Mouse (Mus musculus) layer of hippocampus, adult 6 months (tissue): ENCODE data around the gene Aldh18a1. TPM values are rescaled to one million over a fixed set of nuclear protein-coding genes. Genes with fewer than 3 reads are reported as not detected.

ENCODE experiments used
- long read RNA-seq, 2 experiments: library from polyadenylated mRNA; unstranded; transcript quantifications; one replicate each; pipeline ENCODE4 v2.0.0; 2019 to 2020
- polyA plus RNA-seq: library from polyadenylated mRNA; unstranded; fragments of <200 nt; fragmentation: Nextera tagmentation; gene quantifications from 2 replicates; pipeline ENCODE4 v1.2.3, GENCODE M21; 2021

Gene Aldh18a1
- 8.8 and 9.4 TPM in 2 replicates for polyA plus RNA-seq
- long read RNA-seq, experiment 1, transcript Aldh18a1-201 (19 exons, 3,527 nt) = major isoform, 10 of 23 reads
- long read RNA-seq, experiment 1, partial matches to known transcripts = 4 of 23 reads
- long read RNA-seq, experiment 1, other reads (novel, unspliced or antisense) = 4 of 23 reads
- long read RNA-seq, experiment 2, transcript Aldh18a1-201 (19 exons, 3,527 nt) = major isoform, 87 of 113 reads
- long read RNA-seq, experiment 2, partial matches to known transcripts = 12 of 113 reads
- long read RNA-seq, experiment 2, other reads (novel, unspliced or antisense) = 12 of 113 reads

GRCm38 (mm10) chr19:40588293-40588654 is at the start of gene Aldh18a1:
Aldh18a1 (minus strand) TSS chr19:40588463.

DNA sequence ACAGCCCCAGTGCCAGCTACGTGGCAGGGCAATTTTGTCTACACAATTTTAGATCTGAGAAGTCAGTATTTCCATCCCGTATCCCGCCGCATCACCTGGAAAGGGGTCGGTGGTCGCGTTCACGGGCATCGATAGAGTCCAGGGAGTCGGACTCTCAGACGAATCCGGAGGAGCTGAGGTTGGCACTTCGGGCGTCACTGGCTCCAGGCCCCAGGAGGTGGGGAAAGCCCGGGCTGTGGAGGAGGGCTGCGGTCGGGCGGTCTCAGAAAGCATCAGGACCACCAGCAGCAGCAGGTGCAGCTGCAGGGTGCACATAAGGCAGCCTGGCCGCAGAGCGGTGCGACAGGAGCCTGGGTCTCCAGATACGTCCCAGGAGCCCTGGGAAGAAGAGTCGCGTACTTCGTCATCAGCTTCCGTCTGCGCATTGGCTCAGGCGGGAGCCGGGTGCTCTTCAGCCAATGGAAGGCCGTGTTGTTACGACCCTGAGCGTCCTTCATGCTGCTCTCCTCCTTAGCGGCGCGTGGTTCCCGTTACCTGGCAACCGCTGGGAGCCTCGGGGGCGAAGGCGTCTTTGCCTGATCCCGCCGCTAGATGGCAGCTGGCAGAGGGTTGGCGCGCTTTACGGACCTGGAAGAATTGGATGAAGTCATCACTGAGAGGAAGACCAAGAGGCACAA is 23.7 kb upstream of the Aldh18a1 start, which contains the start of the genes Tctn3 and Entpd1:
TSS of gene Tctn3 (minus strand) at position 404 of the 677 bp plus-strand sequence.
TSS of gene Entpd1 (plus strand) at position 537 of the 677 bp plus-strand sequence.

DNA sequence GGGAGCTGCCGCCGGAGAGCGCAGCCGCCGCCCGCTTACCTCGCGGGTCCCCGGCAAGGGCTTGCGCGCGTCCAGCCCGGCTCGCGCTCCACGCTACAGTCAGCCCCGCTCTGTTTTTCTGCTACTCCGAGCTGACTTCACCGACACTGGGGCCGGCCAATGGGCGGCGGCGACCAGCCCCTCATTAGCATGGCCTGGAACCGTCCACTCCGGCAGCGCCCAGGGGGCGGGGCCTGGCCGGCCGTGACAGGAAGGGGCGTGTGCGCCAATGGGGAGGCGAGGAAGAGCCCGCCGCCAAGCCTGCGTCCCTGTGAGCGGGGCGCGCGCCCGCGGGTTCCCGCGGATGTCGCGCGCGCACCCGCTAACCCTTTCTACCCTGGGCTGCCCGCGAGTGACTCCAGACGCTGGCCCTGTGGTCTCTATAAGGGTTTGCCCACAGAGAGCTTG is 74.6 kb downstream of the Aldh18a1 start, which contains the start of gene Sorbs1:
TSS of gene Sorbs1 (minus strand) at position 148 of the 447 bp plus-strand sequence.

Other genes with a start within 250 kb of the Aldh18a1 start
- gene Sorbs1, start 74.7 kb downstream of the Aldh18a1 start, polyA plus RNA-seq = 93.8 and 99.1 TPM in 2 replicates
- 8.0 and 8.8 TPM in 2 replicates for gene Tctn3, start 23.8 kb upstream of the Aldh18a1 start, polyA plus RNA-seq
- gene Entpd1, start 23.9 kb upstream of the Aldh18a1 start, polyA plus RNA-seq = 22.3 TPM in 2 replicates
- 0.11 TPM in 1 of 2 replicates, not detected in the other for gene Cc2d2b, start 160.3 kb upstream of the Aldh18a1 start, polyA plus RNA-seq
- gene Ccnj, start 242.8 kb upstream of the Aldh18a1 start, polyA plus RNA-seq = 2.6 and 3.1 TPM in 2 replicates